Mouse (Mus musculus): ENCODE measurements around the gene Cd300lb. TPM values are rescaled to one million over a fixed set of nuclear protein-coding genes. Genes with fewer than 3 reads are reported as not detected.
A peak's percentile ranks its signal among the peaks of the same experiment; 100 is the strongest.

Gene Cd300lb
- polyA plus RNA-seq, 1 experiment = 0.33 TPM

DNA sequence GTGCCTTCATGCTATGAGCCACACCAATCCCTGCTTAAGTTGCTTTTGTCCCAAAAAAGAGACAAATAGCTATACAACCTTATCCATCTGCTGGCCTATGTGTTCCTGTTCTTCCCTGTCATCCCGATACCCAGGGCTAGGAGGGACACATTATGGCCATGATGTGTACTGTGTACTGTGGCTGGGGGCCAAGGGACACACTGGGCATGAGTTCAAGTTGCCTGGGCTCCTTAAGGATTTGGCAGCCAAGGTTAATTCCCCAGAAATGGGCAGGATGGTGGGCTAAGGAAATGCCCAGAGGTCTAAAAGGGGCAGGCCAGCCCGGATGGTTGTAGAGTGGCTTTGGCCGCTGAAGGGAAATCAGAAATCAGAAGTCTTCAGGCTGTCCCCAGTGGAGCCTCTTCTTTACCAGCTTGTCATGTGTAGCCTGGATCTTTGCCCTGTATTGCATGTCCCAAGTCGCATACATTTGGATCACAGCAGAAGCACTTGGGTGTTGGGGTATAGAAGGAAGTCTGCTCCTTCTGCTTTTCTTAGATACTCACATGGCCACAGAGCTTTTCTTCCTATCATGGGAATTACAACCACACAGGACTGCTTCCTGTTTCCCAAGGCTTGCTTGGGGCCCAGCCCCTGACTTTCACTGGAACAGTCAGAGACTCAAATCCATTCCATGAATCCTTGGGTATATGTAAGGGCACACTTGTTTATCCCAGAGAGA, 49.6 kb downstream of the Cd300lb start:
- H3K4me1 ChIP-seq (ENCODE audit: control insufficient read depth, insufficient read depth, low read length) = no peaks in the 10 kb centered on the region
- no peak overlapping the region for H3K4me3 ChIP-seq (ENCODE audit: insufficient read depth, low read depth, low read length)
- DNase-seq = peak; percentile 83
- H3K36me3 ChIP-seq (ENCODE audit: control insufficient read depth, insufficient read depth, low read length) = no peaks in the 10 kb centered on the region
- H3K27me3 ChIP-seq (replicated peaks; ENCODE audit: control insufficient read depth, insufficient read depth, low read length) = no peaks in the 10 kb centered on the region
- WGBS = 65% methylated on average over 4 of the region's 4 CpGs
- no peak overlapping the region for H3K27ac ChIP-seq (ENCODE audit: insufficient read depth, low read depth, low read length)
- TF ChIP-seq POLR2A (IDR thresholded peaks at IDR 0.05; ENCODE audit: low read depth, low read length) = no peak
- no peak for TF ChIP-seq CTCF (conservative IDR thresholded peaks at IDR 0.05; ENCODE audit: insufficient read depth, insufficient read length, low read depth, low read length)

- no peaks in the 10 kb centered on the region for H3K36me3 ChIP-seq (ENCODE audit: control insufficient read depth, insufficient read depth, low read length)
- H3K4me1 ChIP-seq (ENCODE audit: control insufficient read depth, insufficient read depth, low read length) = no peaks in the 10 kb centered on the region
- no peaks in the 10 kb centered on the region for H3K27me3 ChIP-seq (replicated peaks; ENCODE audit: control insufficient read depth, insufficient read depth, low read length)
- TF ChIP-seq POLR2A (IDR thresholded peaks at IDR 0.05; ENCODE audit: low read depth, low read length) (no peak), CTCF (conservative IDR thresholded peaks at IDR 0.05; ENCODE audit: insufficient read depth, insufficient read length, low read depth, low read length) (no peak)
- 90% methylated on average over 4 of the region's 4 CpGs for WGBS
- no peak overlapping the region for H3K4me3 ChIP-seq (ENCODE audit: insufficient read depth, low read depth, low read length)
- DNase-seq = no peak
- no peak overlapping the region for H3K27ac ChIP-seq (ENCODE audit: insufficient read depth, low read depth, low read length)
Observed at GRCm38 (mm10) chr11:114883251-114883789, 50.9 kb downstream of the Cd300lb start.

DNA sequence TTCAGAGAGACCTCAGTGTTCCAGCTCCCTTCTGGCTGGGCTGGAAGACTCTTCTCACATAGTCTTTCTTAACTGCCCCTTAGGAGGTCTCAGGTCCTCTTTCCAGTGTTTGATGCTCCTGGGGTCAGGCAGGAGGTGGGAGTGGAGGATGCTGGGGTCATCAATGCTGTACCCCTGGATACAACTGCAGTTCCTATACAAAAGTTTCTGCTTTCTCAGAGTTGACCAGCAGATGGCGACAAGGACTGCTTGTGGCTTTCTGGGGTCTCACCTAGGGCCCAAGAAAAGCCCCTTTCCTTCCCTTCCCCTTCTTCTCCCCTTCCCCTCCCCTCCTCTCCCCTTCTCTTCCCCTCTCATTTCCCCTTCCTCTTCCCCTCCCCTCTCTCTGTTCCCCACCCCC, 53.6 kb downstream of the Cd300lb start:
- no peak for DNase-seq
- Histone ChIP-seq H3K27ac (ENCODE audit: insufficient read depth, low read depth, low read length) (no peak overlapping the region), H3K36me3 (ENCODE audit: control insufficient read depth, insufficient read depth, low read length) (no peaks in the 10 kb centered on the region), H3K4me1 (ENCODE audit: control insufficient read depth, insufficient read depth, low read length) (peaks cover 16% of the 10 kb centered on the region; the same call in 1 of the 2 replicates), H3K4me3 (ENCODE audit: insufficient read depth, low read depth, low read length) (no peak overlapping the region), H3K27me3 (replicated peaks; ENCODE audit: control insufficient read depth, insufficient read depth, low read length) (no peaks in the 10 kb centered on the region)
- TF ChIP-seq CTCF (conservative IDR thresholded peaks at IDR 0.05; ENCODE audit: insufficient read depth, insufficient read length, low read depth, low read length) (peak; percentile 63), POLR2A (IDR thresholded peaks at IDR 0.05; ENCODE audit: low read depth, low read length) (no peak)
- WGBS = 0% methylated on average over 1 of the region's 1 CpGs

DNA sequence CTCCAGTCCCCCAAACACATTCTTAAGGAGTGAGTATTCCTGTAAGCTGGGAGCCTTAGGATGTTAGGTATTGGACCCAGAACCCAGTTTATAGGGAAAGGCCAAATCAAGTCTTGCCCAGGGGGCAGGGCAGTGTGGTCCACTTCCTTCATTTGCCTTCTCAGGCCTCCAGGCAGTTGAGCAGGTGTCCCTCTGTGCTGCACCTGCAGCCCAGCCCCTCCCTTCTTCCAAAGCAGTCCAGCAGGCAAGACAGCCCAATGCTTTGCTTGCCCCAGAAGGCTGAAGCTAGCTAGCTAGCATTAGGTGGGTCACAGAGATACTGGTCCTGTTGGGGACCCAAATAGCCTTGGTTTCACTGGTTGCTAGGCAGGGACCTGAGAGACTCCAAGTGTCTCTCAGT, 54.0 kb downstream of the Cd300lb start:
- Histone ChIP-seq H3K4me1 (ENCODE audit: control insufficient read depth, insufficient read depth, low read length) (peaks cover 20% of the 10 kb centered on the region; the same call in 1 of the 2 replicates), H3K4me3 (ENCODE audit: insufficient read depth, low read depth, low read length) (no peak overlapping the region), H3K27me3 (replicated peaks; ENCODE audit: control insufficient read depth, insufficient read depth, low read length) (no peaks in the 10 kb centered on the region), H3K27ac (ENCODE audit: insufficient read depth, low read depth, low read length) (no peak overlapping the region), H3K36me3 (ENCODE audit: control insufficient read depth, insufficient read depth, low read length) (no peaks in the 10 kb centered on the region)
- no peak for DNase-seq
- no peak for TF ChIP-seq CTCF (conservative IDR thresholded peaks at IDR 0.05; ENCODE audit: insufficient read depth, insufficient read length, low read depth, low read length)
- no peak for TF ChIP-seq POLR2A (IDR thresholded peaks at IDR 0.05; ENCODE audit: low read depth, low read length)

- WGBS = 77% methylated on average over 2 of the region's 2 CpGs
- H3K27me3 ChIP-seq (replicated peaks; ENCODE audit: control insufficient read depth, insufficient read depth, low read length) = no peaks in the 10 kb centered on the region
- no peak for DNase-seq
Observed at GRCm38 (mm10) chr11:114879666-114880065, 54.5 kb downstream of the Cd300lb start.

GRCm38 (mm10) chr11:114877145-114877544, 57.0 kb downstream of the Cd300lb start:
- no peaks in the 10 kb centered on the region; the same call in 1 of the 2 replicates for H3K36me3 ChIP-seq (ENCODE audit: control insufficient read depth, insufficient read depth, low read length)
- no peak overlapping the region for H3K4me3 ChIP-seq (ENCODE audit: insufficient read depth, low read depth, low read length)
- DNase-seq = peak; percentile 89
- H3K4me1 ChIP-seq (ENCODE audit: control insufficient read depth, insufficient read depth, low read length) = peaks cover 43% of the 10 kb centered on the region
- H3K27me3 ChIP-seq (replicated peaks; ENCODE audit: control insufficient read depth, insufficient read depth, low read length) = no peaks in the 10 kb centered on the region
- TF ChIP-seq POLR2A (IDR thresholded peaks at IDR 0.05; ENCODE audit: low read depth, low read length) (no peak), CTCF (conservative IDR thresholded peaks at IDR 0.05; ENCODE audit: insufficient read depth, insufficient read length, low read depth, low read length) (peak; percentile 91)
- WGBS = 20% methylated on average over 3 of the region's 3 CpGs
- H3K27ac ChIP-seq (ENCODE audit: insufficient read depth, low read depth, low read length) = 0 out of 2 replicates have a peak overlapping the region, but pooled peaks have one; percentile 3

More at GRCm38 (mm10) chr11:114879666-114880065, 54.5 kb downstream of the Cd300lb start:
- no peak for TF ChIP-seq POLR2A (IDR thresholded peaks at IDR 0.05; ENCODE audit: low read depth, low read length)
- TF ChIP-seq CTCF (conservative IDR thresholded peaks at IDR 0.05; ENCODE audit: insufficient read depth, insufficient read length, low read depth, low read length) = no peak
- no peak overlapping the region for H3K27ac ChIP-seq (ENCODE audit: insufficient read depth, low read depth, low read length)
- peaks cover 25% of the 10 kb centered on the region for H3K4me1 ChIP-seq (ENCODE audit: control insufficient read depth, insufficient read depth, low read length)
- H3K36me3 ChIP-seq (ENCODE audit: control insufficient read depth, insufficient read depth, low read length) = no peaks in the 10 kb centered on the region
- H3K4me3 ChIP-seq (ENCODE audit: insufficient read depth, low read depth, low read length) = no peak overlapping the region

DNA sequence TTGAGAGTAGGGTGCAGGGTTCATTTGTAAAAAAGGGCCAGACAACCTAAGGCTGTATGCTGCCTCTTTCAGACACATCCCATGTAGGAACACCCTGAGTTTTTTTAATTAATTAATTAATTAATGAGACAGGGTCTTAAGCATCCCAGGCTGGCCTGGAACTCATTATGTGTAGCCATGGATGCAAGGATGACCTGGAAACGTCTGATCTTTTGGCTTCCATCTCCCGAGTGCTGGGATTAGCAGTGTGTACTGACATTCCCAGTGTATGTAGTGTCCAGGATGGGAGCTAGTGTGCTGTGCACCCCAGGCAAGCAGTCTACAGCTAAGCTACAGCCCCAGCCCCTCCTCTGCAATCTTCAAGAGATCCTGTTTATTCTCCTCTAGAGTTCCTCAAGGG, 57.6 kb downstream of the Cd300lb start:
- Histone ChIP-seq H3K4me3 (ENCODE audit: insufficient read depth, low read depth, low read length) (no peak overlapping the region), H3K36me3 (ENCODE audit: control insufficient read depth, insufficient read depth, low read length) (no peaks in the 10 kb centered on the region; the same call in 1 of the 2 replicates), H3K27me3 (replicated peaks; ENCODE audit: control insufficient read depth, insufficient read depth, low read length) (no peaks in the 10 kb centered on the region), H3K4me1 (ENCODE audit: control insufficient read depth, insufficient read depth, low read length) (peaks cover 43% of the 10 kb centered on the region), H3K27ac (ENCODE audit: insufficient read depth, low read depth, low read length) (0 out of 2 replicates have a peak overlapping the region, but pooled peaks have one; percentile 3)
- no peak for DNase-seq
- 35% methylated on average over 2 of the region's 2 CpGs for WGBS
- TF ChIP-seq CTCF (conservative IDR thresholded peaks at IDR 0.05; ENCODE audit: insufficient read depth, insufficient read length, low read depth, low read length) = no peak
- TF ChIP-seq POLR2A (IDR thresholded peaks at IDR 0.05; ENCODE audit: low read depth, low read length) = no peak

All from kidney, adult 2 months (tissue).